ENCODE assay signal across 9 mouse cellular contexts in the genomic region with DNA sequence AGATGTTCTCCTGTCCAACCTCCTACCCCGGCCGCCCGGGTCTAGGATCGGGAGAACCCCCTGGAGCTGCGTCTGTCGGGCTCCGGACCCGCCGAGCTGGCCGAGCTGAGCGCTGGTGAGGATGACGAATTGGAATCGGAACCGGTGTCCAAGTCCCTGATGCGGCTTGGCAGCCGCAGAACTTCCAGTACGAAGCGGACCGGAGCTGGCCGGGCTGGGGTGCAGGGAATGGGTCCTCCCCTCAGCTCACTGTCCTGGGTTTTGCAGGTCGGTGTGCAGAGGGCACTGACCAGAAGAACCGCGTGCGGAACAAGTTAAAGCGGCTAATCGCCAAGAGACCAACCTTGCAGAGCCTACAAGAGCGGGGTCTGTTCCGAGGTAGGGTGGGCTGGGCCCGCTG. TPM values are rescaled to one million over a fixed set of nuclear protein-coding genes. Genes with fewer than 3 reads are reported as not detected.
DNase-seq lines count a peak whose midpoint lies in the region; ATAC-seq lines count a peak whose summit lies in the region.
"Had no signal": no experiment of that assay in that cellular context is flagged by ENCODE, and none has a peak within 500 bp of the region (broad histone marks: within the 10 kb centered on the region; RNA-seq: fewer than 3 reads in every experiment).

No protein-coding gene starts in this region.

- H3K27me3 ChIP-seq in forebrain, embryonic 11.5 days (ENCODE audit: control insufficient read depth, insufficient read depth, low read length) = peaks cover 53% of the 10 kb centered on the region
- H3K27me3 ChIP-seq in hindbrain, embryonic 14.5 days (ENCODE audit: control insufficient read depth, insufficient read depth, low read length) = peaks cover 80% of the 10 kb centered on the region
- H3K27me3 ChIP-seq in midbrain, embryonic 10.5 days (ENCODE audit: low read depth, poor library complexity, severe bottlenecking) = peaks cover 99% of the 10 kb centered on the region

- peak overlapping the region; percentile 57 for H3K4me2 ChIP-seq in forebrain, embryonic 11.5 days (ENCODE audit: low read depth, low read length, severe bottlenecking)
- H3K4me2 ChIP-seq in hindbrain, embryonic 14.5 days (replicated peaks) = peak overlapping the region; percentile 56

- 5% methylated on average over 29 of the region's 29 CpGs for WGBS in forebrain, embryonic 11.5 days
- 6% methylated on average over 29 of the region's 29 CpGs for WGBS in hindbrain, embryonic 14.5 days
- 5% methylated on average over 29 of the region's 29 CpGs for WGBS in midbrain, embryonic 10.5 days

- no peaks in the 10 kb centered on the region; the same call in 1 of the 2 replicates for H3K9me3 ChIP-seq in forebrain, embryonic 11.5 days (ENCODE audit: control insufficient read depth, low read length)
- 0 out of 2 replicates have a peak, but pooled peaks cover 4% of the 10 kb centered on the region for H3K9me3 ChIP-seq in hindbrain, embryonic 14.5 days (ENCODE audit: control insufficient read depth, low read length)
- H3K9me3 ChIP-seq in midbrain, embryonic 10.5 days (replicated peaks) = no peaks in the 10 kb centered on the region

- peak overlapping the region; percentile 29 for H3K9ac ChIP-seq in forebrain, embryonic 11.5 days (ENCODE audit: low read length)
- peak overlapping the region; percentile 24; the same call in 1 of the 2 replicates for H3K9ac ChIP-seq in hindbrain, embryonic 14.5 days

- no peak for ATAC-seq in forebrain, embryonic 11.5 days (replicated peaks; ENCODE audit: low FRiP score)
- no peak for ATAC-seq in hindbrain, embryonic 14.5 days (ENCODE audit: low FRiP score)
- ATAC-seq in inflammation-experienced regulatory T-cells, adult 6 months = no peak

- no peak overlapping the region for H3K27ac ChIP-seq in forebrain, embryonic 11.5 days (ENCODE audit: low read depth, low read length)
- H3K27ac ChIP-seq in hindbrain, embryonic 14.5 days = no peak overlapping the region
- H3K27ac ChIP-seq in midbrain, embryonic 10.5 days (replicated peaks) = peak overlapping the region; percentile 19; the same call in 1 of the 2 replicates

- peak; percentile 45 for DNase-seq in lung, postnatal 10 days
- no peak for DNase-seq in lung, adult 18-20 months
- DNase-seq in forebrain, embryonic 11.5 days (ENCODE audit: low spot score) = no peak
- no peak for DNase-seq in hindbrain, embryonic 14.5 days (ENCODE audit: low spot score)
- no peak for DNase-seq in midbrain, embryonic 10.5 days (ENCODE audit: low spot score)
- no peak for DNase-seq in spleen, adult 12 weeks (ENCODE audit: low spot score)
- no peak for DNase-seq in urinary bladder, postnatal 4 days (ENCODE audit: low spot score in 2 of 2)

- peaks cover 11% of the 10 kb centered on the region for H3K4me1 ChIP-seq in forebrain, embryonic 11.5 days (replicated peaks; ENCODE audit: control insufficient read depth, insufficient read depth, low read length)
- H3K4me1 ChIP-seq in hindbrain, embryonic 14.5 days (replicated peaks; ENCODE audit: control insufficient read depth, insufficient read depth, low read length) = peaks cover 7% of the 10 kb centered on the region
- H3K4me1 ChIP-seq in midbrain, embryonic 10.5 days = peaks cover 15% of the 10 kb centered on the region

- H3K4me3 ChIP-seq in forebrain, embryonic 11.5 days (ENCODE audit: low read depth, low read length) = peak overlapping the region; percentile 28
- H3K4me3 ChIP-seq in hindbrain, embryonic 14.5 days (replicated peaks; ENCODE audit: low read length) = peak overlapping the region; percentile 30
- peak overlapping the region; percentile 56 for H3K4me3 ChIP-seq in midbrain, embryonic 10.5 days

- no peaks in the 10 kb centered on the region for H3K36me3 ChIP-seq in forebrain, embryonic 11.5 days (ENCODE audit: control insufficient read depth, insufficient read depth, low read length)
- no peaks in the 10 kb centered on the region for H3K36me3 ChIP-seq in hindbrain, embryonic 14.5 days (replicated peaks; ENCODE audit: control insufficient read depth, insufficient read depth)
- H3K36me3 ChIP-seq in midbrain, embryonic 10.5 days = peaks cover 20% of the 10 kb centered on the region

RNA-seq across cellular contexts. Expression of a gene that starts 5.1 kb away (rescaled TPM):
- polyA plus RNA-seq in forebrain, embryonic 11.5 days (2014; fragmentation: Nextera tagmentation; extraction: Ambion mirVana) = 0.88 and 1.7 TPM in 2 replicates
- polyA plus RNA-seq in hindbrain, embryonic 14.5 days (2014; fragmentation: Nextera tagmentation; extraction: Ambion mirVana) = 0.88 and 1.1 TPM in 2 replicates
- polyA plus RNA-seq in midbrain, embryonic 10.5 days (2016; fragmentation: Nextera tagmentation; extraction: Ambion mirVana) = 1.1 and 1.3 TPM in 2 replicates
- polyA plus RNA-seq in inflammation-experienced regulatory T-cells, adult 6 months (2017; shearing (Covaris generic)) = 100 to 1,000 TPM in 2 of 3 experiments, 10 to 100 TPM in 1; 91.9 to 112 (median 108) TPM

RNA-seq across cellular contexts. Expression of a gene that starts 14.9 kb away (rescaled TPM):
- polyA plus RNA-seq in forebrain, embryonic 11.5 days (2014; fragmentation: Nextera tagmentation; extraction: Ambion mirVana) = 6.1 and 6.5 TPM in 2 replicates
- 1.3 and 1.6 TPM in 2 replicates for polyA plus RNA-seq in hindbrain, embryonic 14.5 days (2014; fragmentation: Nextera tagmentation; extraction: Ambion mirVana)
- polyA plus RNA-seq in midbrain, embryonic 10.5 days (2016; fragmentation: Nextera tagmentation; extraction: Ambion mirVana) = 7.8 and 11.0 TPM in 2 replicates
- under 1 TPM in 2 of 3 experiments, not detected in 1; 0.49 to 0.56 TPM for polyA plus RNA-seq in inflammation-experienced regulatory T-cells, adult 6 months (2017; shearing (Covaris generic))

RNA-seq across cellular contexts. Expression of a gene that starts 15.2 kb away (rescaled TPM):
- 191 and 195 TPM in 2 replicates for polyA plus RNA-seq in forebrain, embryonic 11.5 days (2014; fragmentation: Nextera tagmentation; extraction: Ambion mirVana)
- polyA plus RNA-seq in hindbrain, embryonic 14.5 days (2014; fragmentation: Nextera tagmentation; extraction: Ambion mirVana) = 113 and 124 TPM in 2 replicates
- 180 and 187 TPM in 2 replicates for polyA plus RNA-seq in midbrain, embryonic 10.5 days (2016; fragmentation: Nextera tagmentation; extraction: Ambion mirVana)
- polyA plus RNA-seq in inflammation-experienced regulatory T-cells, adult 6 months (2017; shearing (Covaris generic)) = 10 to 100 TPM; 20.7 to 28.9 (median 21.3) TPM

RNA-seq across cellular contexts. Expression of a gene that starts 27.4 kb away (rescaled TPM):
- polyA plus RNA-seq in forebrain, embryonic 11.5 days (2014; fragmentation: Nextera tagmentation; extraction: Ambion mirVana) = 0.05 and 0.07 TPM in 2 replicates
- polyA plus RNA-seq in hindbrain, embryonic 14.5 days (2014; fragmentation: Nextera tagmentation; extraction: Ambion mirVana) = 0.04 TPM in 1 of 2 replicates, not detected in the other
- 0.02 TPM in 1 of 2 replicates, not detected in the other for polyA plus RNA-seq in midbrain, embryonic 10.5 days (2016; fragmentation: Nextera tagmentation; extraction: Ambion mirVana)
- not detected for polyA plus RNA-seq in inflammation-experienced regulatory T-cells, adult 6 months (2017; shearing (Covaris generic))
- polyA plus RNA-seq: large intestine, adult 2 months had no signal

RNA-seq across cellular contexts. Expression of a gene that starts 38.0 kb away (rescaled TPM):
- polyA plus RNA-seq in forebrain, embryonic 11.5 days (2014; fragmentation: Nextera tagmentation; extraction: Ambion mirVana) = 22.6 and 24.0 TPM in 2 replicates
- polyA plus RNA-seq in hindbrain, embryonic 14.5 days (2014; fragmentation: Nextera tagmentation; extraction: Ambion mirVana) = 16.2 and 20.0 TPM in 2 replicates
- 11.9 and 13.0 TPM in 2 replicates for polyA plus RNA-seq in midbrain, embryonic 10.5 days (2016; fragmentation: Nextera tagmentation; extraction: Ambion mirVana)
- polyA plus RNA-seq in inflammation-experienced regulatory T-cells, adult 6 months (2017; shearing (Covaris generic)) = 10 to 100 TPM in 1 of 3 experiments, 1 to 10 TPM in 2; 4.0 to 11.8 (median 6.4) TPM

Comparison
In these comparisons a context has a peak if more than half of its experiments do, and no peak if none do; other contexts are left out.
1. RNA of a gene that starts 5.1 kb away (polyA plus RNA-seq): 91.9 to 112 TPM in inflammation-experienced regulatory T-cells, adult 6 months; 0.88 to 1.7 TPM in forebrain, embryonic 11.5 days, 1.1 to 1.3 TPM in midbrain, embryonic 10.5 days and 0.88 to 1.1 TPM in hindbrain, embryonic 14.5 days; every median in the first group is over 10 times any median in the second.
2. Peak in every context shown above with its lines, with median percentiles within 50 percentile points of each other: H3K4me3 ChIP-seq.